Mouse (Mus musculus): ENCODE results near the gene Galnt10. TPM values are rescaled to one million over a fixed set of nuclear protein-coding genes. Genes with fewer than 3 reads are reported as not detected.

Galnt10 gene
- polyA plus RNA-seq, 1 experiment from 2014 or later = 7.1 TPM

- 78% methylated on average over 9 of the region's 9 CpGs for WGBS (ENCODE audit: insufficient replicate concordance)
- no peaks in the 10 kb centered on the region for H3K36me3 ChIP-seq (ENCODE audit: control insufficient read depth, insufficient read depth, low read length)
- ATAC-seq (replicated peaks; ENCODE audit: insufficient number of reproducible peaks, low FRiP score, low TSS enrichment) = no peak
- no peak overlapping the region; the same call in 1 of the 2 replicates for H3K27ac ChIP-seq (ENCODE audit: low read depth, low read length)
- H3K4me1 ChIP-seq (ENCODE audit: control insufficient read depth, insufficient read depth, low read length) = peaks cover 56% of the 10 kb centered on the region
- no peak overlapping the region for H3K9ac ChIP-seq (ENCODE audit: low read depth, low read length)
- H3K4me3 ChIP-seq (ENCODE audit: low read depth, low read length) = no peak overlapping the region
- peak overlapping the region; percentile 9; the same call in 1 of the 2 replicates for H3K4me2 ChIP-seq
- H3K9me3 ChIP-seq (replicated peaks; ENCODE audit: control insufficient read depth, low read length) = no peaks in the 10 kb centered on the region
- no peaks in the 10 kb centered on the region; the same call in 1 of the 2 replicates for H3K27me3 ChIP-seq (ENCODE audit: control insufficient read depth, insufficient read depth, low read length)
Observed at GRCm38 (mm10) chr11:57657370-57658072, 12.3 kb downstream of the Galnt10 start.

DNA sequence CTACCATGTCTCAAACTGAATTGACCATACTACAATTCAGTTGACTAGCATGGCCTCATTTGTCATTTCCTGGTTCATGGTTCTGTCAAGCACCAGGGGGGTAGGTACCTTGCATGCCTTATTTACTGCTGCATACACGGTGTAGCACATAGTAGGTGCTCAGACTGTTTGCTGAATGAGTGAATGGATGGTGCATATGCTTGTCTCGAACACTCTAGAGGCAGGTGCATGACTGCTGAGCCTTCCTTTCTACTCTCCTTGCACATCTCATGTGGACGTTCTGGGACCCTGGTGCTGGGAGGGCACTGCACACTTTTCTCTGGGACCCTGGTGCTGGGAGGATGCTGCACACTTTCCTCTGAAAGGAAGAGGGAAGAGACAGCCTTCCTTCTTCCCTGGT is 13.0 kb downstream of the Galnt10 start:
- Histone ChIP-seq H3K4me3 (ENCODE audit: low read depth, low read length) (no peak overlapping the region), H3K4me2 (no peak overlapping the region; the same call in 1 of the 2 replicates), H3K36me3 (ENCODE audit: control insufficient read depth, insufficient read depth, low read length) (no peaks in the 10 kb centered on the region), H3K27ac (ENCODE audit: low read depth, low read length) (no peak overlapping the region), H3K27me3 (ENCODE audit: control insufficient read depth, insufficient read depth, low read length) (no peaks in the 10 kb centered on the region; the same call in 1 of the 2 replicates), H3K9ac (ENCODE audit: low read depth, low read length) (no peak overlapping the region), H3K9me3 (replicated peaks; ENCODE audit: control insufficient read depth, low read length) (no peaks in the 10 kb centered on the region), H3K4me1 (ENCODE audit: control insufficient read depth, insufficient read depth, low read length) (peaks cover 49% of the 10 kb centered on the region)
- WGBS (ENCODE audit: insufficient replicate concordance) = 75% methylated on average over 3 of the region's 3 CpGs
- no peak for ATAC-seq (replicated peaks; ENCODE audit: insufficient number of reproducible peaks, low FRiP score, low TSS enrichment)

DNA sequence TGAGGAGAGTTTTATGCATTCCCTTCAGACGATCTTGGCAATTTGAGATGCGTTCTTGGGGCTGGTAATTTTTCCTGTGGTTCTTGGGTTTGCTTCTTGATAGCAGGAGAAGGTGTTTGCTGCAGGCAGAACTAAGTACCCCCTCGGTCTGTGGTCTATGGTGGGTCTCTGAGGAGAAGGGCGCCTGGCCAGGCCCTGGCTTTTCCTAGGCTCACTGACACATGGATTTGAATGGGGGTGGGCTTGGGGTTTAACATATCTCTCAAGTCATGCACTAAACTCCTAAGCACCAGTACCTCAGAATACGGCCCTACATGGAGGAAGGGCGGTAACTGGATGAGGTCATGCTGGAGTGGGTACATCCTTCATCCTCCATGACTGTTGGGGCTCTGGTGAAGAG is 13.5 kb downstream of the Galnt10 start:
- ATAC-seq (replicated peaks; ENCODE audit: insufficient number of reproducible peaks, low FRiP score, low TSS enrichment) = no peak
- Histone ChIP-seq H3K27ac (ENCODE audit: low read depth, low read length) (no peak overlapping the region), H3K27me3 (ENCODE audit: control insufficient read depth, insufficient read depth, low read length) (no peaks in the 10 kb centered on the region; the same call in 1 of the 2 replicates), H3K4me3 (ENCODE audit: low read depth, low read length) (no peak overlapping the region), H3K9ac (ENCODE audit: low read depth, low read length) (no peak overlapping the region), H3K4me2 (no peak overlapping the region), H3K9me3 (replicated peaks; ENCODE audit: control insufficient read depth, low read length) (no peaks in the 10 kb centered on the region), H3K36me3 (ENCODE audit: control insufficient read depth, insufficient read depth, low read length) (no peaks in the 10 kb centered on the region), H3K4me1 (ENCODE audit: control insufficient read depth, insufficient read depth, low read length) (peaks cover 44% of the 10 kb centered on the region)
- WGBS (ENCODE audit: insufficient replicate concordance) = 89% methylated on average over 6 of the region's 6 CpGs

GRCm38 (mm10) chr11:57660156-57660555 is 14.9 kb downstream of the Galnt10 start:
- ATAC-seq (replicated peaks; ENCODE audit: insufficient number of reproducible peaks, low FRiP score, low TSS enrichment) = no peak
- Histone ChIP-seq H3K27me3 (ENCODE audit: control insufficient read depth, insufficient read depth, low read length) (no peaks in the 10 kb centered on the region), H3K4me2 (no peak overlapping the region), H3K9ac (ENCODE audit: low read depth, low read length) (no peak overlapping the region), H3K27ac (ENCODE audit: low read depth, low read length) (no peak overlapping the region), H3K4me3 (ENCODE audit: low read depth, low read length) (no peak overlapping the region), H3K36me3 (ENCODE audit: control insufficient read depth, insufficient read depth, low read length) (no peaks in the 10 kb centered on the region), H3K4me1 (ENCODE audit: control insufficient read depth, insufficient read depth, low read length) (peaks cover 35% of the 10 kb centered on the region), H3K9me3 (replicated peaks; ENCODE audit: control insufficient read depth, low read length) (no peaks in the 10 kb centered on the region)
- WGBS (ENCODE audit: insufficient replicate concordance) = 80% methylated on average over 4 of the region's 4 CpGs

DNA sequence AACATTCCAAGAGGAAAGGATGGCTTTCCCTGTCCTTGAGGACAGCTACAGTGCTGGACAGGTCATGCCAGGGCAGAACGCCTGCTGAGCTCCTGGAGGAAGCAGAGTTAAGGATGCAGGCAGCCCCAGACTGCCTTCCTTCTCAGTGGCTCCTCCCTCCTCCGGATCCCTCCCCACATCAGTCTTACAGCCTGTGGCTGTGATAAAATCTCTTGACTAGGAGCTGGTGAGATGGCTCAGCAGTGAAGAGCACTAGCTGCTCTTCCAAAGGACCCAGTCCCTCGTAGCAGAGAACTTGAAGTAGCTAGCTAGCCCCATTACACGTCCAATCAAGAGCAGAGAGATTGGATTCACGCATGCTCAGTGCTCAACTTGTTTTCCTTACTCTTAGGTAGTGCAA is 15.6 kb downstream of the Galnt10 start:
- peak; percentile 9; the same call in 1 of the 2 replicates for ATAC-seq (replicated peaks; ENCODE audit: insufficient number of reproducible peaks, low FRiP score, low TSS enrichment)
- no peak overlapping the region for H3K9ac ChIP-seq (ENCODE audit: low read depth, low read length)
- no peak overlapping the region for H3K4me2 ChIP-seq
- H3K9me3 ChIP-seq (replicated peaks; ENCODE audit: control insufficient read depth, low read length) = no peaks in the 10 kb centered on the region
- no peak overlapping the region for H3K27ac ChIP-seq (ENCODE audit: low read depth, low read length)
- H3K36me3 ChIP-seq (ENCODE audit: control insufficient read depth, insufficient read depth, low read length) = no peaks in the 10 kb centered on the region
- WGBS (ENCODE audit: insufficient replicate concordance) = 27% methylated on average over 5 of the region's 5 CpGs
- peaks cover 29% of the 10 kb centered on the region for H3K4me1 ChIP-seq (ENCODE audit: control insufficient read depth, insufficient read depth, low read length)
- H3K4me3 ChIP-seq (ENCODE audit: low read depth, low read length) = no peak overlapping the region
- H3K27me3 ChIP-seq (ENCODE audit: control insufficient read depth, insufficient read depth, low read length) = no peaks in the 10 kb centered on the region

GRCm38 (mm10) chr11:57661492-57662229 is 16.4 kb downstream of the Galnt10 start:
- WGBS (ENCODE audit: insufficient replicate concordance) = 84% methylated on average over 19 of the region's 19 CpGs
- Histone ChIP-seq H3K27ac (ENCODE audit: low read depth, low read length) (no peak overlapping the region), H3K36me3 (ENCODE audit: control insufficient read depth, insufficient read depth, low read length) (no peaks in the 10 kb centered on the region), H3K4me3 (ENCODE audit: low read depth, low read length) (no peak overlapping the region), H3K4me2 (no peak overlapping the region), H3K9me3 (replicated peaks; ENCODE audit: control insufficient read depth, low read length) (no peaks in the 10 kb centered on the region), H3K9ac (ENCODE audit: low read depth, low read length) (no peak overlapping the region), H3K4me1 (ENCODE audit: control insufficient read depth, insufficient read depth, low read length) (peaks cover 21% of the 10 kb centered on the region), H3K27me3 (ENCODE audit: control insufficient read depth, insufficient read depth, low read length) (no peaks in the 10 kb centered on the region)
- no peak for ATAC-seq (replicated peaks; ENCODE audit: insufficient number of reproducible peaks, low FRiP score, low TSS enrichment)

GRCm38 (mm10) chr11:57662231-57662630 is 17.0 kb downstream of the Galnt10 start:
- Histone ChIP-seq H3K4me1 (ENCODE audit: control insufficient read depth, insufficient read depth, low read length) (peaks cover 15% of the 10 kb centered on the region), H3K27me3 (ENCODE audit: control insufficient read depth, insufficient read depth, low read length) (no peaks in the 10 kb centered on the region), H3K4me2 (no peak overlapping the region), H3K4me3 (ENCODE audit: low read depth, low read length) (no peak overlapping the region), H3K9me3 (replicated peaks; ENCODE audit: control insufficient read depth, low read length) (no peaks in the 10 kb centered on the region), H3K27ac (ENCODE audit: low read depth, low read length) (no peak overlapping the region), H3K9ac (ENCODE audit: low read depth, low read length) (no peak overlapping the region), H3K36me3 (ENCODE audit: control insufficient read depth, insufficient read depth, low read length) (no peaks in the 10 kb centered on the region)
- no peak for ATAC-seq (replicated peaks; ENCODE audit: insufficient number of reproducible peaks, low FRiP score, low TSS enrichment)
- WGBS (ENCODE audit: insufficient replicate concordance) = 86% methylated on average over 4 of the region's 4 CpGs

- Histone ChIP-seq H3K36me3 (ENCODE audit: control insufficient read depth, insufficient read depth, low read length) (no peaks in the 10 kb centered on the region), H3K4me1 (ENCODE audit: control insufficient read depth, insufficient read depth, low read length) (peaks cover 8% of the 10 kb centered on the region), H3K4me2 (no peak overlapping the region), H3K9ac (ENCODE audit: low read depth, low read length) (no peak overlapping the region), H3K4me3 (ENCODE audit: low read depth, low read length) (no peak overlapping the region), H3K27ac (ENCODE audit: low read depth, low read length) (no peak overlapping the region), H3K9me3 (replicated peaks; ENCODE audit: control insufficient read depth, low read length) (no peaks in the 10 kb centered on the region), H3K27me3 (ENCODE audit: control insufficient read depth, insufficient read depth, low read length) (no peaks in the 10 kb centered on the region)
- no peak for ATAC-seq (replicated peaks; ENCODE audit: insufficient number of reproducible peaks, low FRiP score, low TSS enrichment)
- WGBS (ENCODE audit: insufficient replicate concordance) = 87% methylated on average over 12 of the region's 12 CpGs
Observed at GRCm38 (mm10) chr11:57663271-57663670, 18.0 kb downstream of the Galnt10 start.
